Mouse (Mus musculus) CH12.LX (cell line): ENCODE measurements around the gene H2-Q2. TPM values are rescaled to one million over a fixed set of nuclear protein-coding genes. Genes with fewer than 3 reads are reported as not detected.
A peak's percentile ranks its signal among the peaks of the same experiment; 100 is the strongest.
"Not testable (repeated sequence)": the region's sequence is repeated elsewhere in the genome, so short reads cannot be mapped to it uniquely, and the experiment has no call there.

ENCODE experiments used
- DNase-seq: peaks from one replicate; pipeline ENCODE4 v3.0.0-alpha.2; 2013; ENCODE audit errors: extremely low read depth
- H3K27ac ChIP-seq: 2 replicates; pipeline ENCODE4 v1.5.1; 2012; ENCODE audit warnings: low read depth, mild to moderate bottlenecking, control low read depth, moderate library complexity; ENCODE audit not compliant: insufficient read depth
- H3K27me3 ChIP-seq: replicated peaks from 2 replicates; pipeline ENCODE3; 2012; ENCODE audit warnings: inconsistent platforms
- H3K36me3 ChIP-seq, 2 experiments: replicated peaks in 1 of 2; 2 replicates each; pipeline versions ENCODE3 to v1.6.1; 2012; ENCODE audit warnings: inconsistent platforms in 1 of 2, low read length in 1 of 2, mild to moderate bottlenecking in 1 of 2, mixed read lengths in 1 of 2, moderate library complexity in 1 of 2; ENCODE audit not compliant: control insufficient read depth in 1 of 2, insufficient read depth in 1 of 2
- H3K4me1 ChIP-seq, 2 experiments: 2 replicates each; pipeline ENCODE4 v1.6.1; 2012; ENCODE audit warnings: inconsistent platforms in 1 of 2, moderate library complexity in 1 of 2; ENCODE audit not compliant: insufficient read depth in 2 of 2, control insufficient read depth in 1 of 2
- H3K4me2 ChIP-seq: 2 replicates; pipeline ENCODE4 v1.6.1; 2012; ENCODE audit warnings: low read depth, mild to moderate bottlenecking, control low read depth; ENCODE audit not compliant: poor library complexity, insufficient read depth, severe bottlenecking
- H3K4me3 ChIP-seq, 3 experiments: fragments of 150-350 bp in 1 of 3; sonication (generic) in 1 of 3; replicated peaks in 1 of 3; 2 replicates each; pipeline versions ENCODE3 to v1.5.1; 2011 to 2012; ENCODE audit warnings: low read depth in 2 of 3, low read length in 2 of 3, mild to moderate bottlenecking in 2 of 3, moderate library complexity in 2 of 3, control low read depth in 1 of 3, improper control_type of control experiment in 1 of 3, inconsistent platforms in 1 of 3, mixed read lengths in 1 of 3; ENCODE audit not compliant: poor library complexity in 1 of 3
- H3K79me2 ChIP-seq: replicated peaks from 2 replicates; pipeline ENCODE4 v1.6.1; 2012; ENCODE audit warnings: mild to moderate bottlenecking, moderate library complexity; ENCODE audit not compliant: control insufficient read depth, poor library complexity, insufficient read depth, severe bottlenecking; ENCODE audit errors: extremely low read depth
- H3K9ac ChIP-seq: 2 replicates; pipeline ENCODE4 v1.6.1; 2012; ENCODE audit warnings: low read depth, mild to moderate bottlenecking, control low read depth, moderate library complexity; ENCODE audit not compliant: insufficient read depth
- H3K9me3 ChIP-seq: replicated peaks from 2 replicates; pipeline ENCODE3; 2012; ENCODE audit warnings: low read length, inconsistent platforms, mixed read lengths
- POLR2A ChIP-seq: IDR thresholded peaks from 2 replicates; pipeline ENCODE4 v1.6.1; 2011; ENCODE audit warnings: low read depth, mild to moderate bottlenecking, improper control_type of control experiment, low read length
- TCF12 ChIP-seq: IDR thresholded peaks from 2 replicates; pipeline ENCODE4 v1.6.1; 2014; ENCODE audit warnings: low read depth, mild to moderate bottlenecking, inconsistent platforms, low read length, improper control_type of control experiment
- dilution Hi-C: fragments of 300-500 bp; cut with MboI; formaldehyde crosslinking; loops from 2 replicates; pipeline ENCODE4 v1.14.3; 2020; ENCODE audit warnings: low sequenced_read_pairs; ENCODE audit not compliant: extremely low pct_unique_long_range_greater_than_20kb, extremely low pct_ligation_motif_present
- in situ Hi-C: fragments of 300-500 bp; cut with MboI; formaldehyde crosslinking; loops from 3 replicates; pipeline ENCODE4 v1.14.3; 2019; ENCODE audit warnings: low sequenced_read_pairs, low pct_ligation_motif_present, low pct_unique_long_range_greater_than_20kb, mixed read lengths
- polyA plus RNA-seq: library from polyadenylated mRNA; unstranded; fragments of >175 nt; gene quantifications from 2 replicates; pipeline ENCODE4 v1.2.1, GENCODE M21; 2012; ENCODE audit warnings: low read depth; ENCODE audit not compliant: insufficient read length
- total RNA-seq, 2 experiments: library from RNA; depleted of rRNA; stranded (reverse); fragments of 300-350 nt in 1 of 2; fragments of >200 nt in 1 of 2; gene quantifications; 2 replicates each; pipeline ENCODE4 v1.2.3; 2012 to 2014

The H2-Q2 gene
- total and polyA plus RNA-seq, 3 experiments, result 0.47 to 21.6 TPM; not detected in 1

DNA sequence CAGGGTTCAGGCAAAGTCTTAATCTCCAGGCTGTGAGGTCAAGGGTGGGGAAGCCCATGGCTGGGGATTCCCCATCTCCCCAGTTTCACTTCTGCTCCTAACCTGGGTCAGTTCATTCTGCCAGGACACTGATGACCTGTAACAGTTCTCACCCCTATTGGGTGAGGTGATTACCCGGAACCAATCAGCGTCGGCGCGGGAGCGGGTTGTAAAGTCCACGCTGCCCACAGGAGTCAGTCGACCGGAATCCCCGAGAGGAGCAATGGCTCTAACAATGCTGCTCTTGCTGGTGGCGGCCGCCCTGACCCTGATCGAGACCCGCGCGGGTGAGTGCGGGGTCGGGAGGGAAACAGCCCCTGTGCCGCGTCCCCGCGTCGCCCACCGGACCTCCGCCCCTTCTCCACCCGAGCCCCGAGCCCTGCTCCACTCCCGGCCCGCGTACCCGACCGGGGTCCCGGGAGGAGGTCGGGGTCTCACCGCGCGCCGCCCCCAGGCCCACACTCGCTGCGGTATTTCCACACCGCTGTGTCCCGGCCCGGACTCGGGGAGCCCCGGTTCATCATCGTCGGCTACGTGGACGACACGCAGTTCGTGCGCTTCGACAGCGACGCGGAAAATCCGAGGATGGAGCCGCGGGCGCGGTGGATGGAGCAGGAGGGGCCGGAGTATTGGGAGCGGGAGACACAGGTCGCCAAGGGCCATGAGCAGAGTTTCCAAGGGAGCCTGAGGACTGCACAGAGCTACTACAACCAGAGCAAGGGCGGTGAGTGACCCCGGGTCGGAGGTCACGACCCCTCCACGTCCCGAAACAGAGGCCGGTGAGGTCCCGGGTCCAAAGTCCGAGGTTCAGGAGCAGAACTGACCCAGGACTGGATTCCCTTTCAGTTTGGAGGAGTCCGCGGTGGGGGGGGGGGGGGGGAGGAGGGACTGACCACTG, 52.1 kb downstream of the H2-Q2 start:
- peaks cover 3 to 14% of the 10 kb centered on the region in 2 experiments for H3K36me3 ChIP-seq
- H3K4me1 ChIP-seq, H3K27me3 ChIP-seq, in situ Hi-C loops, dilution Hi-C loops, DNase-seq, H3K9me3 ChIP-seq, H3K4me2 ChIP-seq: not testable (repeated sequence)
- peaks cover 12% of the 10 kb centered on the region for H3K79me2 ChIP-seq
- H3K9ac ChIP-seq, result peak overlapping the region; percentile 83
- peak; percentile 41; the same call in 1 of the 2 replicates for TF ChIP-seq POLR2A
- TF ChIP-seq TCF12, result 0 out of 2 replicates have a peak, but pooled peaks have one; percentile 14
- H3K27ac ChIP-seq, result peak overlapping the region; percentile 25; the same call in 1 of the 2 replicates
- H3K4me3 ChIP-seq, result peak overlapping the region; percentile 47 to 76 (median 58)

Other genes starting within 250 kb of the H2-Q2 start
Only the 20 nearest of the 29 such genes appear.
- gene Prrc2a, start 177.3 kb upstream of the H2-Q2 start, total RNA-seq (2012; rRNA removed), result 80.4 and 87.1 TPM in 2 replicates
- gene Prrc2a, start 177.3 kb upstream of the H2-Q2 start, total RNA-seq (2014; rRNA removed), result 27.8 and 31.3 TPM in 2 replicates
- 234 and 313 TPM in 2 replicates for gene Prrc2a, start 177.3 kb upstream of the H2-Q2 start, polyA plus RNA-seq
- 7.0 and 14.7 TPM in 2 replicates for gene Aif1, start 166.2 kb upstream of the H2-Q2 start, total RNA-seq (2012; rRNA removed)
- 14.1 and 15.5 TPM in 2 replicates for gene Aif1, start 166.2 kb upstream of the H2-Q2 start, total RNA-seq (2014; rRNA removed)
- 14.7 and 19.7 TPM in 2 replicates for gene Aif1, start 166.2 kb upstream of the H2-Q2 start, polyA plus RNA-seq
- 6.0 and 8.4 TPM in 2 replicates for gene Lst1, start 153.8 kb upstream of the H2-Q2 start, total RNA-seq (2012; rRNA removed)
- 2.9 and 4.4 TPM in 2 replicates for gene Lst1, start 153.8 kb upstream of the H2-Q2 start, total RNA-seq (2014; rRNA removed)
- gene Lst1, start 153.8 kb upstream of the H2-Q2 start, polyA plus RNA-seq, result 8.5 and 9.0 TPM in 2 replicates
- 120 and 150 TPM in 2 replicates for gene Ltb, start 147.8 kb upstream of the H2-Q2 start, total RNA-seq (2012; rRNA removed)
- gene Ltb, start 147.8 kb upstream of the H2-Q2 start, total RNA-seq (2014; rRNA removed), result 228 and 234 TPM in 2 replicates
- gene Ltb, start 147.8 kb upstream of the H2-Q2 start, polyA plus RNA-seq, result 263 and 267 TPM in 2 replicates
- 18.8 and 28.0 TPM in 2 replicates for gene Tnf, start 140.2 kb upstream of the H2-Q2 start, total RNA-seq (2012; rRNA removed)
- gene Tnf, start 140.2 kb upstream of the H2-Q2 start, total RNA-seq (2014; rRNA removed), result 19.0 and 20.8 TPM in 2 replicates
- 25.2 and 28.3 TPM in 2 replicates for gene Tnf, start 140.2 kb upstream of the H2-Q2 start, polyA plus RNA-seq
- 8.9 and 13.4 TPM in 2 replicates for gene Lta, start 136.9 kb upstream of the H2-Q2 start, total RNA-seq (2012; rRNA removed)
- gene Lta, start 136.9 kb upstream of the H2-Q2 start, total RNA-seq (2014; rRNA removed), result 18.9 and 19.6 TPM in 2 replicates
- gene Lta, start 136.9 kb upstream of the H2-Q2 start, polyA plus RNA-seq, result 50.4 and 53.0 TPM in 2 replicates
- gene Gm16181, start 121.4 kb upstream of the H2-Q2 start, total RNA-seq (2012; rRNA removed), result not detected in 2 replicates
- gene Gm16181, start 121.4 kb upstream of the H2-Q2 start, total RNA-seq (2014; rRNA removed), result not detected in 2 replicates
- gene Gm16181, start 121.4 kb upstream of the H2-Q2 start, polyA plus RNA-seq, result not detected in 2 replicates
- 0.76 and 0.88 TPM in 2 replicates for gene Atp6v1g2, start 108.6 kb upstream of the H2-Q2 start, total RNA-seq (2012; rRNA removed)
- gene Atp6v1g2, start 108.6 kb upstream of the H2-Q2 start, total RNA-seq (2014; rRNA removed), result 0.23 and 0.27 TPM in 2 replicates
- gene Atp6v1g2, start 108.6 kb upstream of the H2-Q2 start, polyA plus RNA-seq, result 1.4 and 2.0 TPM in 2 replicates
- 16.7 and 22.0 TPM in 2 replicates for gene Nfkbil1, start 106.5 kb upstream of the H2-Q2 start, total RNA-seq (2012; rRNA removed)
- 15.2 TPM in 2 replicates for gene Nfkbil1, start 106.5 kb upstream of the H2-Q2 start, total RNA-seq (2014; rRNA removed)
- 25.9 and 31.6 TPM in 2 replicates for gene Nfkbil1, start 106.5 kb upstream of the H2-Q2 start, polyA plus RNA-seq
- gene Ddx39b, start 100.5 kb upstream of the H2-Q2 start, total RNA-seq (2012; rRNA removed), result 208 and 229 TPM in 2 replicates
- gene Ddx39b, start 100.5 kb upstream of the H2-Q2 start, total RNA-seq (2014; rRNA removed), result 242 and 254 TPM in 2 replicates
- gene Ddx39b, start 100.5 kb upstream of the H2-Q2 start, polyA plus RNA-seq, result 341 and 411 TPM in 2 replicates
- 817 and 944 TPM in 2 replicates for gene H2-D1, start 79.5 kb upstream of the H2-Q2 start, total RNA-seq (2012; rRNA removed)
- gene H2-D1, start 79.5 kb upstream of the H2-Q2 start, total RNA-seq (2014; rRNA removed), result 659 and 667 TPM in 2 replicates
- gene H2-D1, start 79.5 kb upstream of the H2-Q2 start, polyA plus RNA-seq, result 880 and 952 TPM in 2 replicates
- gene H2-Q1, start 21.8 kb upstream of the H2-Q2 start, total RNA-seq (2012; rRNA removed), result 24.3 and 31.8 TPM in 2 replicates
- 2.2 and 2.4 TPM in 2 replicates for gene H2-Q1, start 21.8 kb upstream of the H2-Q2 start, total RNA-seq (2014; rRNA removed)
- 10.1 and 13.9 TPM in 2 replicates for gene H2-Q1, start 21.8 kb upstream of the H2-Q2 start, polyA plus RNA-seq
- 127 and 165 TPM in 2 replicates for gene H2-Q4, start 37.4 kb downstream of the H2-Q2 start, total RNA-seq (2012; rRNA removed)
- 116 and 128 TPM in 2 replicates for gene H2-Q4, start 37.4 kb downstream of the H2-Q2 start, total RNA-seq (2014; rRNA removed)
- gene H2-Q4, start 37.4 kb downstream of the H2-Q2 start, polyA plus RNA-seq, result 157 and 181 TPM in 2 replicates
- 41.0 and 54.3 TPM in 2 replicates for gene H2-Q6, start 82.6 kb downstream of the H2-Q2 start, total RNA-seq (2012; rRNA removed)
- 79.7 and 90.3 TPM in 2 replicates for gene H2-Q6, start 82.6 kb downstream of the H2-Q2 start, total RNA-seq (2014; rRNA removed)
- gene H2-Q6, start 82.6 kb downstream of the H2-Q2 start, polyA plus RNA-seq, result 122 and 141 TPM in 2 replicates
- gene H2-Q7, start 96.9 kb downstream of the H2-Q2 start, total RNA-seq (2012; rRNA removed), result 48.5 and 66.0 TPM in 2 replicates
- 30.9 and 40.9 TPM in 2 replicates for gene H2-Q7, start 96.9 kb downstream of the H2-Q2 start, total RNA-seq (2014; rRNA removed)
- gene H2-Q7, start 96.9 kb downstream of the H2-Q2 start, polyA plus RNA-seq, result 104 and 117 TPM in 2 replicates
- gene H2-Q10, start 127.8 kb downstream of the H2-Q2 start, total RNA-seq (2012; rRNA removed), result 2.2 and 2.4 TPM in 2 replicates
- gene H2-Q10, start 127.8 kb downstream of the H2-Q2 start, total RNA-seq (2014; rRNA removed), result 0.62 and 0.93 TPM in 2 replicates
- gene H2-Q10, start 127.8 kb downstream of the H2-Q2 start, polyA plus RNA-seq, result 60.0 and 83.0 TPM in 2 replicates
- 0.13 and 0.17 TPM in 2 replicates for gene Pou5f1, start 163.8 kb downstream of the H2-Q2 start, total RNA-seq (2012; rRNA removed)
- not detected in 2 replicates for gene Pou5f1, start 163.8 kb downstream of the H2-Q2 start, total RNA-seq (2014; rRNA removed)
- 0.38 TPM in 1 of 2 replicates, not detected in the other for gene Pou5f1, start 163.8 kb downstream of the H2-Q2 start, polyA plus RNA-seq
- gene Tcf19, start 174.6 kb downstream of the H2-Q2 start, total RNA-seq (2012; rRNA removed), result 37.7 and 46.0 TPM in 2 replicates
- gene Tcf19, start 174.6 kb downstream of the H2-Q2 start, total RNA-seq (2014; rRNA removed), result 35.3 and 38.4 TPM in 2 replicates
- 25.3 and 29.7 TPM in 2 replicates for gene Tcf19, start 174.6 kb downstream of the H2-Q2 start, polyA plus RNA-seq
- gene Cchcr1, start 174.9 kb downstream of the H2-Q2 start, total RNA-seq (2012; rRNA removed), result 11.5 and 13.0 TPM in 2 replicates
- gene Cchcr1, start 174.9 kb downstream of the H2-Q2 start, total RNA-seq (2014; rRNA removed), result 5.2 and 8.0 TPM in 2 replicates
- 11.3 and 12.7 TPM in 2 replicates for gene Cchcr1, start 174.9 kb downstream of the H2-Q2 start, polyA plus RNA-seq
- gene Psors1c2, start 191.0 kb downstream of the H2-Q2 start, total RNA-seq (2012; rRNA removed), result not detected in 2 replicates
- gene Psors1c2, start 191.0 kb downstream of the H2-Q2 start, total RNA-seq (2014; rRNA removed), result not detected in 2 replicates
- 0.27 and 0.59 TPM in 2 replicates for gene Psors1c2, start 191.0 kb downstream of the H2-Q2 start, polyA plus RNA-seq